Mouse (Mus musculus): Measurements from ENCODE around the gene Cdk17.

Gene Cdk17

DNA sequence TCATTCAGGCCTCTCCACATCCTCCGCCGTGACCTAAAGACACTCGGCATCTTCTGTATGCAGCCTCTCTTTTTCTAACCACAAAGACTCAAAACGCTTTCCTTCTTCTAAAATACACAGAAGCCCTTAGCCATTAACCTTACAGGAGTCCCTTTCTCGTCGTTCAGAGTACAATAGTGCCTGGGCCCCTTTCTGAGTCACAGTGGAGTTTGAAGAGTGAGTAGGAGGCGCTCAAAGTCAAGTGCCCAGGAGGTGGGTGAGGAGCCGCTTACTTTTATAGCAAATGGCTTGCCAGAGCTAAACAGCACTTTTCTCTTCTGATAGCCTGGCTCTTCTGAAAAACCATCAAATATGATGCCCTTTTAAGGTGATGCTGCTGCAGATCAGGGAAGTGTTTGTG is 67.2 kb downstream of the Cdk17 start:
- DNase-seq (ENCODE audit: extremely low read depth, low read depth), result peak; percentile 20

DNA sequence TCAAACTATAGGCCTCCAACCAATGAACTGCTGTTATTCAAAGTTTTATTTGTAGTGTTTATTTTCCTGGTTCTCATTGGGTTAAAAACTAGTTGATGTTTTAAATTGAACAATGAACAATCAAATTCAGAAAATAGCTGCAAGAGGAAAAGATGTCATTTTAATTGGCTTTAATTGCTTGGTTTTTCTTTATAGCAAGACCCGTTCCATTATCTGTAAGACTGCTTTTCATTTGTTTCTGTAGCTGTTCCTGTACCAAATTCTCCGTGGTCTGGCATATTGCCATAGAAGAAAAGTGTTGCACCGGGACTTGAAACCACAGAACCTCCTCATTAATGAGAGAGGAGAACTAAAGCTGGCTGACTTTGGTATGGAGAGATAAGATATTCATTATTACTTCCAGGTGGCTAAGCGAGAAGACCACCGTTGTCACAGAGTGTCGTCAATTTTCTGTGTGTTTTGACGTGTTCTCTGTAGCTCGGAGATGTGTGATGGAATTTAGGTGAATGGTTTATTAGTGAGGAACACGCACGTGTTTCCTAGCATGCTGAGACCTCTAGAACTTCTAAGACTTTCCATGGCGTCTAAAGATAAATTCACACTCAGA is 67.8 kb downstream of the Cdk17 start:
- DNase-seq (ENCODE audit: extremely low read depth, low read depth), result peak; percentile 93

DNA sequence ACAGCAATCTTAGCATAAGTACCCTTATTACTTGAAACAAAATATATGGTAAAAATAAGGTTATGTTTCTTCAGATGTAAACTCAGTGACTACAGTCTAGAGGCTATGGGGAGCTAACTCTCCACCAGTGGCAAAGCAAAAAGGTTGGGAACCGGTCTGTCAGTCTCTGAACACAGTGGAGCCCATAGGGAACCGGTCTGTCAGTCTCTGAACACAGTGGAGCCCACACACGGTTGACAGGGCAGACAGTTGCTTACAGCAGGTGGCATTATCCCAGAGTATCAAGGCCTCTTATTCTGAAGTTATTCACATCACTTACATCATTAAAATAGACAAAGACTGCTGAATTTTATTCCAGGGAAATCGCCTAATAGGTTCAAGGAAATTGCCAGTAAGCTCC is 70.8 kb downstream of the Cdk17 start:
- no peak for DNase-seq (ENCODE audit: extremely low read depth, low read depth)

DNA sequence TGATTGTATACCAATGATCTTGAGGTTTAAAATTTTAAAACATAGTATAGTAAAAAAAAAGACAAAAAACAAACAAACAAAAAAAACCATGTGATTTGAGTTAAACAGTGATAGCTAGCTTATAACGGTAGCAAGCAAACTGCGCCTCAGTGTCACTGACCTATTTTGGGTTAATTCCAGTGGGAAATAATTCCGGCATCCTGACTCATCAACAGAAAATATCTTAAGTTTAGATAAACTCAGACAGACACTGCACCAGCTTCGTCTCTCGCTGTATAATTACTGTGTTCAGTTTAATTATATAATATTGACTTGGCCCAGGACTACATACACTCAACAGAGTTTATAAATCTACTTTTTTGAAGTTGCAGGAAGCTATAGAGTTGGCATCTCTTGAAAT is 71.2 kb downstream of the Cdk17 start:
- DNase-seq (ENCODE audit: extremely low read depth, low read depth), result no peak

DNA sequence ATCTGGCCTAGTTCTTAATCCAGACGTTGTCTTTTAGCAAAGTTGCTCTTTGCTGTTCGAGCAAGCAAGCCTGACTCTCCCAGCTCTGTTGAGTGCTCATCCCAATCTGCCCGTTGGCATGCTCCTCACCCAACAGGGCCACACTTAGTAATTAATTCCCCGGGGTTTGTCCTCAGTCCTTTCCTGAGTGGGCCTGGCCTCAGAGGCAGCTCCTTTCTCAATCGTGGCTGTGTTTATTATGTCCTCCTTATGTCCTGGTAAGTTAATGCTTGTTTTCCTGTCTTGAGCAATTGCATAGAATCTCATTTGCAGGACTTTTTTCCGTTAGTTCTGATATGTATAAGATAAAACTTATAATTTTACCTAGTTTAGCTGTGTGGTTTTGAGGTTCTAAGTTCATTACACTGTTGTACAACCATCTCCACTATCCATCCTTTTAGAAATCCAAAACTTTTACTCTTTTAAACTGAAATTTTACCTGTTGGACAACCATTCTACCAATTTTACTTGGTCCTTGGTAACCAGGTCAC is 73.1 kb downstream of the Cdk17 start:
- DNase-seq (ENCODE audit: extremely low read depth, low read depth), result no peak

DNA sequence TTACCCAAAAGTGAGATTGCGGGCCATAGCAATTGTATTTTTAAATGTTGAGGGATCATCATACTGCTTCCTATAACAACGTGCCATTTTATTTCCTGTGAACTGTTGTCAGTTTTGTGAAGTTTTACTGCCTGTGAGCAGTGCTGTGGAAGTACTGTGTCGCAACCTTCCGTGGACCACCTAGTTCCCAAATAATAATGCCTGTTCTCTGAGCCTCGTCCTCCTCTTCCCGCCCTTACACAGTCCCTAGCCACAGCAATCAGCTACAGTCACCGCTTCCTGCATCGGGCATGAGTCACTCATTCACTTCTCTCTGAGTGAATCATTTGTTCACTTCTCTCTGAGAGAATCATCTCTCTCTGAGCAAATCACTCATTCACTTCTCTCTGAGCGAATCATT is 74.0 kb downstream of the Cdk17 start:
- no peak for DNase-seq (ENCODE audit: extremely low read depth, low read depth)

DNA sequence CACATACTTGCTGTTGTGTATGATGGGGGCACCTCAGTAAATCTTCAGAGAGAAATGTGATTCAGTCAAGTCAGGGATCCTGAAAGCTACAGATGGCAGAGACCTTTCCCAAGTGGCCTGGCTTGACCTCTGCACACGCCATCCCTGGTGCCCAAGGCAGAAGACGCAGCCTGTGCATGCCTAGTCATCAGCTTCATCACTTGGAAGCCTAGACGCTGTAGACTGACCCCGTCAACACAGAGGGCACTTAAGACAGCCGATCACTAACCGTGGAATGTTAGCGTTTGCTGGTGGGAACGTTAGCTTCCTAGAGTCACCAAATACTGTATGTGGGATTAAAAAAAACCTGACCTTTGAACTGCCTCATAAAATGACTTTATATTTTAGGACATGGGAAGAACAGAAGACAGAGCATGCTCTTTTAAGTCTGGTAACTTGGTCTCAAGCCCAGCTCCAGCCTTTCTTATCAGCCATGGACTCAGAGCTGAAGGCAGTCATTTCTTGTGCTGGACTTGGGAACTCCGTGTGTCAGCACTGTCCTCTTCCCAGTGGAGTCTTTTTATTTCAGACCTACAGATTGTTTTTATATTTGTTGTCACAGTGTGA is 78.6 kb downstream of the Cdk17 start:
- no peak for DNase-seq (ENCODE audit: extremely low read depth, low read depth)

DNA sequence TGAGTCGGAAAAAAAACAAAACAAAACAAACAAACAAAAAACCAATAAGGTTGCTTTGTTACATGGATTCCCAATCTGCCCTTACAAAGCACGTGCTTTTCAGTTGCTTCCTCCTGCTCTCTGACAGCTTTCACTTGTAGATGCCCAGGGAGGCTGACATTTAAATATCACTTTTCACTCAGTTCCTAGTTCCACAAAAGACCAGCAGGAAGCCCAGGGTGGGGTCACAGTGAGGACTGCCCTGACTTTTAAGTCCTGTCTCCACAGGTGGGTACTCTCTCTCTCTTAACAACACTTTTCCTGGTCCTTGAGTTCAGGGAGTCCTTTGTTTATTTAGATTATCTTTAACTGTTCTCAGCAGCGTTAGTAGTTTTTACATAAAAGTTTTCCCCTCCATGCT is 81.5 kb downstream of the Cdk17 start:
- DNase-seq (ENCODE audit: extremely low read depth, low read depth), result no peak

DNA sequence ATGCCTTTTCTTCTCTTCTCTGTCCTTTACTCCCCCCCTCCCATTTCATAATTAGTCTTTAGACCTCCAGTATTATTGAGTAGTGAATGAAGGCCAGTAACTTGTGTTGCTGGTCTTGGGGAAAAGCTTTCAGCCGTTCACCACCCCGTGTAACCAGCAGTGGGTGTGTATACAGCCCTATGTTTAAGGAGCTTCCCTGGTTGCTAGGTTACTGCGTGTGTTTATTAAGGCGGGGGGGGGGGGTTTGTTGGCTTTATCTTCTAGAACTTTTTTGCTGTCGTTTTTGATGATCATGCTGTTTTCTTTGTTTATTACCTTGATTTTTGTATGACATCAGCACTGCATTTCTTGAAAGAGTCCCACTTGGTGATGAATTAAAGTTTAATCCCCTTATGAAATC is 82.2 kb downstream of the Cdk17 start:
- DNase-seq (ENCODE audit: extremely low read depth, low read depth), result no peak

DNA sequence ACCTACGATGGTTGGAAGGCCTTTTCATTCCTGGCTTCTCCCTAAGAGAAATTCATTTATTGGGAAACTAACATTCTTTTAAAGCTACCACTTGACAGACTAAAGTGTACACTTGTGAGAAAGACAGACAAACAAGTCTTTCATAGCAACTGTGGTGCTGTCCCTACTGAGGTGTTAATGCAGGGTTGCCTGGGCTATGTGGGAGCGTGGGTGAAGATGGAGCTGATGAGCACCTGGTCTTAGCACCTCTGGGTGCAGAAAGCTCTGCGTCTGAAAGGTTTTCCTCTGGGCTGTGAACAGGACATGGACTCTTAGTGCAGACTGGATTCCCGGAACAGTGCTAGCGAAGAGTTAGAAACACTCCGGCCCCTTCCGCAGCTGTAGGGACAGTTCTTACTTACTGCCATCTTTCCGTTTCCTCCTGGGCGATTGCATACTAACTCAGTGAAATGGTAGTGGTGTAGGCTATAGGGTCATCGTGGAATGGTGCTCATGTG is 83.6 kb downstream of the Cdk17 start:
- no peak for DNase-seq (ENCODE audit: extremely low read depth, low read depth)

DNA sequence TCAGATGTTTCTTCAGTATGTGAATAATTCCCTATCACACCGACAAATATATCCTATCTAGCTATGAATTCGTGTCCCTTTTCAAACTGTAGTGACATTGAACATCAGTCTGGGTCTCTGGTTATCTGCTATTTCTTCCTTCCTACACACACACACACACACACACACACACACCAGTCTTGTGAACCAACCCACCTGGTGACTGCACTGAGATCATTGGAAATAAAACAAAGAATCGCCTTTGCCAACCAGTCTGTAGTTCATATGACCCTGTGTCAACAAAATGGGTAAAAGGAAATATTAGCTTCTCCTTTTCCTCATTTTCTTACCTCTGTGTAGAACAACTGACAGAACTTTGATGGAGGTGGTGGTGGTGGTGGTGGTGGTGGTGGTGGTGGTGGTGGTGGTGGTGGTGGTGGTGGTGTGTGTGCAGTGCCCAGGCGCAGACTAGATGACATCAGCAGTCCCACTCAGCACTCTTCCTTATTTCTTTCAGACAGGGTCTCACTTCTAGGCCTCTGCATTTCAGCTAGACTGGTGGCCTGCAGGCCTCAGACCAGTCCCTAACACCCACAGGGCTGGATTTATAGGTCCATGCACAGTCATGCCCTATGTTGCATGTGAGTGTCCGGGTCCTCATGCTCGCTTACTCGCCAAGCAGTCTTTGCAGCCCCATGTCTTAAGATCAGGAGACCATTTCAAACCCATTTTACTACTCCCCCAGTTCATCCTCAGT is 85.7 kb downstream of the Cdk17 start:
- no peak for DNase-seq (ENCODE audit: extremely low read depth, low read depth)

DNA sequence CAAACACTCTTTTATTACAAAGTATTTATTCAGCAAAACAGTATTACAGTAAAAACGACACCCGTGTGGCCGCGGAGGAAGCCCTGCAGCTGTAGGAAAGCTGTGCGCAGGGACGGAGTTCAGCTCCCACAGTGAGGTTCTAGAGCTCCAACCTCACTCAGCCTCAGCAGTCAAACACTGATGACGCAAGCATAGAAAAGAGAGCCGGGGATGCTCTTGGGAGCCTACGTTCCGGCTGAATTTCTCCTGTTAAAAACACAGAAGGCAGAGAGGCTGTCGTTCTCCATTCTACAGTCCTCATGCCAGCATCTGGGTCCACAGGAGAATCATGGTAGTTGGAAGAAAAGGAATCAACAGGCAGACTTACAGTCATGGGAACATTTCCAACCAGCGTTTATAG is 86.7 kb downstream of the Cdk17 start:
- no peak for DNase-seq (ENCODE audit: extremely low read depth, low read depth)

DNA sequence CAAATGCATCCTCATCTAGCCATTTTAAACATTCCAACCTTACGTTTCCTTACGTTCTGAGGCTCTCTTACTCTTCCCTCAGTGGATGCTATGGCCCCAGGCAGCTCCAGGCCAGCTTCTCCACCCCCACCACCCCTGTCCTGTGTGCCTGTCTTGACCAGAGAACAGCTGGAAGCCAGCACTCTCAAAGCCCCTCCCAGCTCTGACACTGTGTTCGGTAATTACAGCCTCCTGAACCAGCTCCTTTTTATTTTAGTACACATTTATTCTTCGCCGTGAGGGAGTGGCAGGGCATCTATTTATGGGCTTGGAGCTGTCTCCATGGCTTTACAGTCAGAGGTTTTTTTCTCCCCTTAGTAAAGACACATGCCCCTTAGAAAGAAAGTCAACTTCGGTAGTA is 87.2 kb downstream of the Cdk17 start:
- no peak for DNase-seq (ENCODE audit: extremely low read depth, low read depth)

DNA sequence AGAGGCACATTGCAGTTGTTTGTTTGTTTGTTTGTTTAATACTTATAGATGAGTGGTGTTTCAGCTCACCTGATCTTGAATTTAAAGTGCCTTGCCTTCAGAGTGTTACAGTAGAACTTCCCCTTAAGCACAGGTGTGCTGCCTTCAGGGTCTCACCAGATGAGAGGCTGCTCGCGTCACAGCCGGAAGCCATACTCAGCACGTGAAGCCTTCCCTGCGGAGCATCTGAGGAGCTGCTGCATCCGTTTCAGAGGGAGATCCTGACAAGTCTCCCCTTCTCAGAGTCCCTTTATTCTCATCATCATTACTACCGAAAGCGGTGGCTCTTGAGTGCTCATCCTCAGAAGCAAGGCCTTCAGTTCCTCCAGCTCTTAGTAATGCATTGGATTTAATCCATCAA is 87.7 kb downstream of the Cdk17 start:
- no peak for DNase-seq (ENCODE audit: extremely low read depth, low read depth)

DNA sequence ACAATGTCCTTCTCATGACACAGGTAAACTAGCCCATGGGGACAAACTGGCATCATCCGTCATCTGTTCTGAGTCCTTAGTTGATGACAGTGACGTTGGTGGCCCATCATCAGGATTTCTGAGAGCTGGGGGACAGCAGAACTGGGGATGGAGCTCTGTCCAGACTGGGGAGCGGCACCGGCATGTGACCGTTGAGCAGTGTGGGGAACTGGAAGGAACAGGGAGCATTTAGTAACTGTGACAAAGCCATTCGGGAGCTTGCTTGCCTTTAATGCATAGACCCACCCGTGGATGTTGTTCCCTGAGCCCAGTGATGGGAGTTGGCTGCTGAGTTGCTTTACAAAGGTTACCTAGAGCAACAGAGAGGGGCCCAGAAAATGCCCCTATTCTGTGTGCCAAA is 89.2 kb downstream of the Cdk17 start:
- DNase-seq (ENCODE audit: extremely low read depth, low read depth), result no peak

DNA sequence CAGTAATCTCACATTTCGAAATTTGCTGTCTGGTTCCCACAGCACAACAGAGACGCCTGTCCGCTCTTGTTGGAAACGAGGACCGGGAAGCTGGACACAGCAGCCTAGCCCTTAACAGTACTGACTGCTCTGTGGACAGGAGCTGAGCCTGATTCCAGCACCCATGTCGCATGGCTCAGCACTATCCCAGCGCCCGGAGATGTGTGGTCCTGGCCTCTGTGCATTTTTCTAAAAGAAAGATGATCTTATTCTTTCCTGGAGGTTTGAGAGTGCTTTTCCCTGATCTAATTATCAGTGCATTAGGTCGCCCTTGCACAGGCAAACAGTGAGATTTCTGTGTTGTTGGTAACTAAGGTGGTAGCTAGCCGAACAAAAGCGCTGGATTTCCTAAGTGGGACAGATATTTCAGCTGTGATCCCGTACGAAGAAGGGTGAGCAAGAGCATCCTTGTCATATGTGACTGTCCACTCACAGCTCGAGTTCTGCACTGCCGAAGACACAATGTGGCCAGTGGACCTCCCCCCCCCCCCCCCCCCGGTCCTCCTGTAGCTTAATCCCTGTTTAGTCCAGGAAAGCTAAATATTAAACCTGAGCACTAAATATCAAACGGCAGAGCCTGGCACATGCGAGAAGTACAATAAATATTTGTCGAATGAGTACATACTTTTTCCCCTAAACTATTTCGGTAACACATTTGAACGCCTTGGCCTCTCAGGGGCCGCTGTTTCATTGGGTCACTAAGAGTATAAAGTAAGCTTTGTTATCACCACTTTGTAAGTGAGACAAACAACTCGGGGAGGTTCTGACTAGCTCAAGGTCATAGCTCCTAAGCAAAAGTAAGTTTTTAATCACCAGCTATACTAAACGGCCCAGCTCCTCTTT is 90.0 kb downstream of the Cdk17 start:
- no peak for DNase-seq (ENCODE audit: extremely low read depth, low read depth)

DNA sequence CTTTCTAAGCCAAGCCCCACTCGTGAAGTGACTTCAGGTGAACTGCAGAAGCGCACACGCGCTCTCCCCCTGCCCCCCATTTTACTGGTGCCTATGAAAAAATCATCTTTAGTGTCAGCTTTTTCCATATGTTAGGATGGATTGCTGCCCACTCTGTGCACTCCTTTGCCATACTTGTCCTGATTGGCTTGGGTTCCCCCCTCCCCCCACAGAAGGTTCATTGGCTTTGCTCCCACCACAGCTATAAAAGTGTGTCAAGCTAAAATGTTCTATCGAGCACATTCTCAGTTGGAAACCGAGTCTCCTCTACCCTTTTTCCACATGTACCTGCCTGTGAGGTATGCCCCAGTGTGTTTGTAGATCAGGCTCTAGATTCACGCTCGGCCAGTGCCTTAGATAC is 90.8 kb downstream of the Cdk17 start:
- DNase-seq (ENCODE audit: extremely low read depth, low read depth), result no peak

DNA sequence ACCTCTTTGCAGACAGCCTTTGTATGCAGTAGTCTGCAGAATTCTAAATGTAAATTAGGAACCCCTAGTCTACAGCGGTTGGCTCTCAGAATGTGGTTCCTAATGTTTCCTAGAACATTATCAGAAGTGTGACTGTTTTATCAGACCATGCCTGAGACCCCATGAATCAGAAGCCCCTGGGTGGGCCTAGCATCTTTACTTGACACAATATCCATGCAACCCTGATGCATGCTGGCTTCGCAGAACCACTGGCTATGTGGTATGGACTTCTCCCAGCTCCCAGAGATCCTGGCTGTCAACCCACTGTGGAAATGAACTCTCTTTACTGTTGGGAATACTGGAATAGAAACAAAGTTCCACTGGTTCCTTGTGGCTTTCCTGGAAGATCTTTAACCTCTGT is 92.0 kb downstream of the Cdk17 start:
- DNase-seq (ENCODE audit: extremely low read depth, low read depth), result no peak

DNA sequence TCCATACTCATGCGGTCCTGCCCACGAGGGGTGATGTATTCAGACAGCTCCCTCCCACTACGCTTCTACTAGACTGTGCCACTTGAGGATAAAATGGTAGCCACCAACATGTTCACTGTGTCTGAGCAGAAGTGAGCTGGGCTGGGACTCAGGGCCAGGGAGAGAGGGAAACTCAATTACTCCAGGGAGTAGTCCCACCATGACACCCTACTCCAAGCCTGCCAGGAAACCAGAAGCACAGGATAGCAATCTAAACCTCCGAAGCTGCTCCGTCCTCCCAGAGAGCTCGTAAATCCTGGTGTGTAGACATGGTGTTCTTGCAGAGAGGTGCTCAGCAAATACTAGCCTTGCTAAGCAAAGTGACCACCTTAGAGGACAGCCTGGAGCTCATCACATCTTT is 92.5 kb downstream of the Cdk17 start:
- DNase-seq (ENCODE audit: extremely low read depth, low read depth), result no peak

DNA sequence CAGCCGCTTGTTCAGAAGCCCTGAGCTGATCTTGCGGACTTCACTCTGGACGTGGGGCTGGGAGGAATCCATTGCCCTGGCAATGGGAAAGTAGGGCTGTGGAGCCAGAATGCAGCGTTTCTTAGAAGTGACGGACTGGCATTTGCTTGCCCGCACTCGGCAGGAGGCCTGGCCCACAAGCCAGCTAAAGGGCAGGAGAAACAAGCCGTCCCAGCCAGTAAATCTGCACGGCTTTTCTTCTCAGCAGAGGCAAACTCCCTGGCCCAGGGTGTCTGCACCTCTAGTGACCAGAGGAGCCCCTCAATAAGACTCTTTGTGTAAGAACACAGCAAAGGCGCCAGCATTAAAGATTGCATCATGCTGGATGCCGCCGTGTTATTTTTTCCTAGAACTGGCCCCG is 94.6 kb downstream of the Cdk17 start:
- DNase-seq (ENCODE audit: extremely low read depth, low read depth), result no peak

DNA sequence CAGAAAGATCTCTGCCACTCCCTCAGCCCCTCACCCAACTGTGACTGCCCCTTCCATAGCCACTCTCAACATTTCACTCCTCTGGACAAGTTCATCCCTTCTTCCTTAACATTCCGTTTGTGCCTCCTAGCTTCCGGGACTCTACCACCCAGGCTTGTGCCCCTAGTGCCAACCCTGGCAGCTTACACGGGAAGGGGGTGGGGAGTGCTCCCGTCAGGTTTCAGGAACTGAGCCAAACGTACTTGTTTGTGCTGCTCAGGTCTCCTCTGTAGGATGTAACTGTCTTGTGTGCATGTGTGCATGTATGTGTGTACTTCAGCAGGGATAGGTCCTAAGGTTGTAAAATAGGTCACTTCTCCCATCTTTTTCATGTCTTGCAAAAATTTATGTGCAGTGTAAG is 99.2 kb downstream of the Cdk17 start:
- DNase-seq (ENCODE audit: extremely low read depth, low read depth), result no peak

Measured in MEL-GATA-1-ER (cell line).